Mouse (Mus musculus) natural killer cell, adult 2 months (primary cell): ENCODE data around the gene Dgcr2.

Source experiments
- DNase-seq, 2 experiments: peaks; one replicate each; pipeline ENCODE4 v3.0.0; 2022; ENCODE audit warnings: low spot score in 2 of 2

Gene Dgcr2

DNA sequence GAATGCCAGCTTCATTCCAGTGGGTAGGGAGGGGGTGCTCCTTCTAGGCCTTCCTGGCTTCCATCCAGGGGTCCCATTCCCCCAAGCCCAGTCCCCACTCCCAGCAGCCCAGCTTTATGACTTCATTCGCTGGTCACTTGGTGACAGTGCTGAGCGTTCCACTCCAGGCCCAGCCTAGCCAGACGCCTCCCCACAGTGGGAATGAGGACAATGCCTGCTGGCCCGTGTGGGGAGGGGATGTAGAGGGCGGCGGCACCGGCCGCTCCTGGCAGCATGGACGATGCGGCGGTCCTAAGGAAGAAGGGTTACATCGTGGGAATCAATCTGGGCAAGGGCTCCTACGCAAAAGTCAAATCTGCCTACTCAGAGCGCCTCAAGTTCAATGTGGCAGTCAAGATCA lies at the start of gene Dgcr2, which contains the start of gene Tssk2:
TSS of gene Dgcr2 (minus strand) at position 101 of the 400 bp plus-strand sequence.
TSS of gene Tssk2 (plus strand) at position 176 of the 400 bp plus-strand sequence.
- no peak for DNase-seq

DNA sequence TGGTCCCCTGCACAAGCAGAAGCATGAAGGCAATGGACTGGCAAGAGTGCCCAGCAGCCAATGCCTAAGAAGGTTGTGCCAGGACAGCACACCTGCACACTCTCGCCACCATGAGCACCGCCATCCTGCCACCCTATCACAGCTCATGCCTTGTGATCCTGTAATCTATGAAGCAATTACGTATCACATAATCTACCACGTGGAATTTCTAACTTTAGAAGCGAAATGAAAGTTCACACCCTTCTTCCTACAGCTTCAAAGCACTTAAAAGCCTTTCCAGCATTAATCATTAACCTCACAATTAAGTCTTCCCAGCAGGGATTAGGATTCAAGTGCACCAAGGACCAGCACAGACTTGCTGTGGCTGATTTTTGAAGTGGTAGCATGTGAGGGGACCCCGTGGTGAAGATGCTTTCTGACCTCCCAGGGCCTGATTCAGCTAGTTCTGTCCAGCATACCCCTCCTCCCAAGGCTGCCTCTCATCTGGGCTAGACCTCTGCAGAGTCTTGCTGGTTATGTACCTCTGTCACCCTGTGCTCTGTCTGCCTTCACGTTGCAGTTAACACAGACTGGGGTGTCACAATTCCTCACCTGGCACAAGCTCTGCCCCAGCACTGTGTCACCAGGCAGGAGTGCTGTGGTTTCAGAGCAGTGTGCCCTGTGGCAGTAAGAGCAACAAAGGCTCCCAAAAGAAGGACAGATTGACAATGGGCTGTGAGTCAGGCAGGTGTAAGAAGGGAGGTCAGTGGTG lies 46.9 kb upstream of the Dgcr2 start:
- DNase-seq = no peak

DNA sequence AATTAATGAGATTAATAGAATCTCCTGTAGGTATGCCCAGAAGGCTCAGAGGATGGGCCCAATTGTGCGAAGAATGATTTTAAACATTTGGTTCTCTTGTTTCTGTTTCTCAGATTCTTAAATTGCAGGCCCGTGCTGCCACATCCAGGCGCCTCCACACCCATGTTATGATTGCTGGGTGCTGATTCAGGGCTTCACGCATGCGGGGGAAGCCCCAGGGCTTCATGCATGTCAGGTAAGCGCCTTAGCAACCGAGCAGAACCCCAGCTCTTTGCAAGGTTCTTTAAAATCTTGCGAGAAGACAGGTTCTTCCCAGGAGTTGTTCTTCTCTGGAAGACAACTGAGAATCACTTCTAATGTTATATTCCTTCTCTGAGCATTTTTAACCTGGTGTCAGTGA lies 45.1 kb upstream of the Dgcr2 start:
- no peak for DNase-seq

DNA sequence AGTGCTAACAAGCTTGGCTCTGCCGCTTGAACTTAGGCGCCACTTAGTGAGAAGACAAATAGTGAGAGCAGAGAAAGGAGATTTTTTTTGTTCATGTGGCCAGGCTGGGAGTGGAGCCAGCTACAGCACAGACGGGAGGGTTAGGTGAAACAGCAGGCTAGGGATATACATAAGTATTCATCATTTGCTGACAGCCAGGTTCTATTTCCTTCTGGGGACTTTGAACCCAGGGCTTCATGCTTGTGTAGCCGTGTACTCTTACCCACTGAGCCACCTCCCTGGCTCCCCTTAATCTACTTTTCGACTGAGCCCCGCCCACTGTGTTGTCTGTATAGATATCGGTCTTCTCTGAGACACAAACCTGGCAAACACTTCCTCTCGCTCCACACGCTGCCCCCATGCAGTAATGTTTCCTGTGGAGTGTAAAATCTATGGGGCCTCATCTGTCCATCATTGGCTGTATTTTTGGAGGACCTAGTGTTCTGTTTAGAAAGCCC lies 40.9 kb upstream of the Dgcr2 start:
- DNase-seq = no peak

DNA sequence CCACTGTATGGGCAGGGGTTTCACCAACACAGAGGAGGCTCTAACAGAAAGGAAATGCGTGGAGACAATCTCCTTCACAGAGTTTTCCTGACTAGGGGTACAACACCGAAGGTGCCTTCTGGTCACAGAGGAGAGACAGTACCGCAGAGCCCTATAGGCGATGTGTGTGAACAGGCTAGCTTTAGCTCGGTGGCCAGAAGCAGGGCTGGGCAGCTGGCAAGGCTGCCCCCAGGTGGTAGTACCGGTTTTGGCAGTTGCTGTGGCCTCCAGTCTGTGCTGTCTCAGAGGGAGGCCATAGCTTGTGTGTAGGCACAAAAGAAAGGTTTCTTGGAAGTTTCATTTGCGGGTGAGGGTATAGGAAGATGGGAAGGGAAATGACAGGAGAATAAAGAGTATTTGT lies 40.5 kb upstream of the Dgcr2 start:
- peak; percentile 65 to 78 for DNase-seq

DNA sequence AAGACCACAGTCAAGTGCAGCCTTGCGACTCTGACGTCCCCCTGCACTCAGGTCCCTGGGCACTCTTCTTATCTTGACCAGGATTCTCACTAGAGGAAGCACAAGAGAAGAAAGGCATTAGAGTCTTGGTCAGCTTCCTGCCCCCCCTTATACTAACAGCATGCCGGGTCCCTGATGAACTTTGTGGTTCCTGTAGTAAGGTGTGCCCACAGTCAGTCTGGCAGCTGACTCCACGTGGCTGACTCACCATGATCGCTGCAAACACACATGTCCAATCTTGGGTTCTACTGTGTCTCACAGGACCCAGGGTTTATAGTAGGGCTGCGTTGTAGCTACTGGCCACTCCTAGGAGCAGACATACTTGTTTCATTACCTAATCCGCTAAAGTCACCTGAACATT lies 39.8 kb upstream of the Dgcr2 start:
- DNase-seq = no peak

DNA sequence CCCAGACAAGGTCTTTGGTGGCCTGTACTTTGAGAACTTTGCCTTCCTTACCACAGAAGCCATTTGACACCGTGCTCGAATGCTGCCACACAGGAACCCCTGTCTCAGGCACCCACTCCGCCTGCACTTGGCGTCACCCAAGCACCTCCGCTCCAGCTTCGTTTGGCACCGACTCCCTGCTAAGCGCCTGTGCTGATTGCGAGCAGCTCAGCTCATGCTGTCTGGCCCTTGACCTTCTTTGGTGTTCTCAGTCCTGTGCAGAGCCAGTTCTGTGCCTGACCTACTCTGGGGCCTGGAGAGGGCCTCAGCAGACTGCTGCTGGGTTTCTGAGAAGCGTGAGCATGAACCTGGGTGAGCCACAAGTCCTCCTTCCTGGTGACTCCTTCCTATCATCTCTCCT lies 38.4 kb upstream of the Dgcr2 start:
- DNase-seq = no peak

DNA sequence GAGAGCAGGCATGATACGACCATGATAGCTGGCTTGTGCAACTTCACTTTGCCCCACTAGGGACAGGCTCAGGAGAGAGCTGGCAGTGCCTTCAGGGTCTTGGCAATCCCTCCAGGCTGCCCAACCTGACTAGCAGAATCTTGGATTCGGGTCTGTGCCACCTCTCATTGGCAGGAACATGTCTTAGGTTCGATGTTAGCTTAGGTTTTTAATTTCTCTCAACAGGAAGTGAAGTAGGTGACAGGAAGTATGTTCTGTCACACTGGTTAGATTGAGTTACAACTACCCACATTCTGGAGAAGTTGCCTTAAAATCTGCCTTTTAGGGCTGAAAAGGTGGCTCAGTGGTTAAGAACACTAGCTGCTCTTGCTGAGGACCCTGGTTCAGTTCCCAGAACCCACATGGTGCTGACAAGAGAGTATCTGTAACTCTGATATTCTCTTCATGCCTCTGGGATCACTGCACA lies 36.1 kb upstream of the Dgcr2 start:
- no peak for DNase-seq

DNA sequence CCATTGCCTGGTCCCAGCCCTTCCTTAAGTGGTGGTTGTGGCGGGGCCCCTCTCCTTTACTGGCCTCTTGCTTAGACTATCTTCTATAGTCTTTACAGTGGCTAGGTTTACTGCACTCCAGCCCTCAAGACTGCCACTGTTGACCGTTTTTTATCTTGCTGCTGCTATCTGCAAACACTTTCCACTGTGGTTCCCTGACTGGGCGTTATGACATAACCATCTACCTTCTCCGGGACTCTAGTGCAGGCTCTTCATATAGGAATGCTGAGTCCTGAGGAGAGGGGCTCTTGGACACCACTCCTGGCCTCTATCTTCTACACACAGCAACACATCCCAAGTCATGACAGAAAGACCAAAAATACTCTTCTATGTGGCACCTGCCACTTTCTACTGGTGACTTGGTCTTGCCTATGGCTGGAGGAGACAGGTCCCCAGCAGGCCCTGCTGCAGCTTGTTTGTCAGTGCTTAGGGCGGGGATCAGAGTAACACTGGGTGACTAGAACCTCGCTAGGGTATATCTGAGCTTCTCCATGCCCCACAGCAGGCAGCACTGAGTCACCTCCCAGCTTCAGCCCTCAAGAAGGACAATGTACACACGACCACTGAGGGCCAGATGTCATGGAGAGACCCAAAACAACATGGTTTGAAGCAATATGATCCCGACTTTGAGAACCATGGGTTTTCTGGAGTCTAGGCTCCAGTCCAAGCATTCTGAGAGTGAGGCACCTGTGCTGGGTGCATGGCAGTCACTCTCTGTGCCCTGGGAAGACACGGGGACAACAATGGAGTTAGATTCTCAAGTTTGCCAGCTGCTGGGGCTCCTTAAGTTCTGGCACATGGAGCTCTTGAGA lies 35.5 kb upstream of the Dgcr2 start:
- DNase-seq = no peak

DNA sequence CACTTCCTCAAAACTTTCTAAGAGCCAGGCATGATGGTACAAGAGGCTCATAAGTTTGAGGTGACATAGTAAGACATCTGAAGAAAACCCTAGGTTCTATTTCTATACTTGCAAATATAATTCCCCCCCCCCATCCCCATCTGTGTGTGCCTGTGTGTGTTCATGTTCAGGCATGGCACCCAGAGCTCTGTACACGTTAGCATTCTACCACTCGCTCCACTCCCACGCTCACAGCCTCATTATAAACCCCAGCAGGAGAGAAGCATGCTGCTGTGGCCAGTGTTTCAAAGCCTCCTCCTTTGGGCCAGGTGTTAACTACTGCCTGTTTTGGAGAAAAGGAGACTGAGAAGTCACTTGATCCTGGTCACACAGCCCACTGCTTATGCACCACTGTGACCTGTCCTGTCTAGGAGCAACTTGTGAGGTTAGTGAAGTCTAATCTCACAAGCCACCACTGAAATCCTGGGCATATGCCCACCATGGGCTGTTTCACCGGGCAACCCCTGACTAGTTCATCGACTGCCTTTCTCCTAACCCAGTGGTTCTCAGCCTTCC lies 33.6 kb upstream of the Dgcr2 start:
- no peak for DNase-seq

DNA sequence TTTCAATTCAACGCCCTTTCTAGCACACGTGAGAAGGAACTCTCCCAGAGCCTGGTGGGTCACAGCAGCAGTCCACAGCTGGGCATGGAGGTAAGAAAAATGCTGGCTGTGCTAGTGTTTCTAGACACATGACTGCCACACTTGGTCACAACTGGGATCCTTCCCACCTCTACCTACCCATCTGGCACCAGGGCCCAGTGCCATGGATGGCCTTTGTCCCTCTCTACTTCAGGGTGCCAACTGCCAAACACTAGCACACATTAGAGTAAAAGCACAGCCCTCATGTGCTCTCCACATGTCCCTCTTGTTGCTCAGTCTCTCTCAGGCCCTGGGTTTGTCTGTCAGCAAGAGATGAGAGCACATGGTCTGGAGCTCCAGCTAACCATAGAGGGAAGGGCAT lies 31.3 kb upstream of the Dgcr2 start:
- DNase-seq = no peak

DNA sequence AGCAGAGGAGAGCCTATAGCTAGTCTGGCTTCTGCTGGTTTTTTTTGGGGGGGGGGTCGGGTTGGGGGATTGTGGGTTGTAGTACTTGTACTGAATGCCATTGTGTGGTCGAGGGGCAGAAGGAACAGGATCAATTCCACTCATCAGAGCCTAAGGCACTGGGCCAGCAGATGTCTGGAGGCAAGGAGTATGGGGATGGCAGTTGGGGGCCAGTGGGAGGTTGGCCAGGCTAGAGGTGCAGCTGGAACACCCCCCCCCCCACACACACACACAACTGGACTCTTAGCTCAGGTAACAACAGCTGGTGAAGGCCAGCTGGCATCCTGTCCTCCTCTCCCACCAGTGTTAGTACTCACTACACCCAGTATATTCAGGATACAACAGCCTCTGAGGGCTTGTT lies 30.8 kb upstream of the Dgcr2 start:
- no peak for DNase-seq

DNA sequence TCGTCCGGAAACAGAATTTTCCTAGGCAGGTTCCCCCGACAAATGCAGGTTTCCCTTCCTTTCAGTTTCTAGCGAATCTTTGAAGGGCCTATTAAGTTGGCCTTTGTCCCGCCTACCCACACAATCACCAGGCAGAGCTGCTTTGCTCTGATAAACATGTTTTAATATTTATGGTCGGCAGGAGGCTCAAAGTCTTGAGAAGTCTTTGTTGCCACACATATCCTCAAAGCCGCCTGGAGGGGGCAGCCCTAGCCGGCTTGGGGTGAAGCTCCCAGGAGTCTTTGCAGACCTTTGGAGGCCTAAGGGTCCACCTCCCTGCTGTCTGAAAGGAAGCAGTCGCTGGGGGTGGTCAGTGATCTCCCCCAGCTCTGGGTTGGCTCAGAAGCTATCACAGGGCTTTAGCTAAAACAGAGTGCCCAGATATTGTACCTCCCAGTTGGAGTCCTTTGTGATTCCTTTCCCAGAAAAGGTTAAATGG lies 30.3 kb upstream of the Dgcr2 start:
- peak; percentile 78 to 84 for DNase-seq

DNA sequence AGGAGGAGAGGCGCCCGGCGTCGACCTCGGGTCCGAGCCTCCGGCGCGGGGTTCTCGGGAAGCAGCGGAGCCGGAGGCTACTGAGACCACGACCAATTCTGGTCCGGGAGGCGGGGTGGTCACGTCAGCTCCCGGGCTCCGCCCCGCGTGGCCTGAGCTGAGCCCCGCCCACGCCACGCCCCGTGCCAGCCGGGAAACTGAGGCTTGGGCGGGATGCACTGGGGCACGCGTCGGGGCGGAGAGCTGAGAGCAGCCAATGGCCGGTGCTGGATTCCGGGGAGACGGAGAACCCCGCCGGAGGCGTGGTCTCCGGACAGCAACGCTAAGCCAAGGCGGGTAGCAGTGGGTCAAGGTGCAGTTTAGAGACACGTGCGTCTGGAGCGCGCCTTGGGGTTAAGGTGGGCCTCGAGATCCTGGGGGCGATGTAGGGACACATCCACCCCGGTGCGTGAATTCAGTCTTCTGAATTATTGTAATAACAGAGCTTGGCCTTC lies 29.8 kb upstream of the Dgcr2 start, which contains the start of gene Slc25a1:
TSS of gene Slc25a1 (minus strand) at position 133 of the 494 bp plus-strand sequence.
- peak in 1 of 2 experiments; percentile 46 for DNase-seq

DNA sequence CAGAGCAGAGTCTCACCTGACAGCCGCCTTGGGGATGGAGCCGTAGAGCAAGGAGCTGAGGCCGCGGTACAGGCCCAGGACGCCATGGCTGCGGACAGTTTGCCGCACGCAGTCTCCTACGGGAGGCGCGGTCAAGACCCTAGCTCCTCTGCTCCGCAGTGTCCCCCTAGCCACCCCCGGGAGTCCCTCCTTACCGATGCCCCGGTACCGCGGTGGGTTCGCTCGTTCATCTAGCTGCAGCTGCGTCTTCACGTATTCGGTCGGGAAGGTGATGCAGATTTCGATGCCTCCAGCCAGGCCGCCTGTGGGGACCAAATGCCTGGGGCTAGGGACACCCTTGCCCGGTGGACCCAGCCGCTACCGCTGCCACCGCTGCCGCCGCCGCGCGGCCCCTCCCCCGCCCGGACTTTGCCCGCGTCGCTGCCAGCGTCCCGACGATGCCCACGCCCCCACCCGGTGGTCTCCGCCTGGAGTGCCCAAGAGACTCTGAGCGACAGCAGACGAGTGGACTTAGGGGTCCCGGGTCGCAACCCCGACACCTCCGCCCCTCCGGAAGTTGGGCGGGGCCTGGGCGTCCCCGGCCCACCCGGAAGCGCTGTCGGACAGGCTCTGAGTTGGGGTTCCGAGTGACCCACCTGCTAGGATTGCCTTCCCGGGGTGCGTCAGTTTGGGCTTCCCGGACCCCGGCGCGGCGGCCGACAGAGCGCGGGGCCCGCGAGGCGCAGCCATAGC lies 29.2 kb upstream of the Dgcr2 start:
- no peak for DNase-seq

DNA sequence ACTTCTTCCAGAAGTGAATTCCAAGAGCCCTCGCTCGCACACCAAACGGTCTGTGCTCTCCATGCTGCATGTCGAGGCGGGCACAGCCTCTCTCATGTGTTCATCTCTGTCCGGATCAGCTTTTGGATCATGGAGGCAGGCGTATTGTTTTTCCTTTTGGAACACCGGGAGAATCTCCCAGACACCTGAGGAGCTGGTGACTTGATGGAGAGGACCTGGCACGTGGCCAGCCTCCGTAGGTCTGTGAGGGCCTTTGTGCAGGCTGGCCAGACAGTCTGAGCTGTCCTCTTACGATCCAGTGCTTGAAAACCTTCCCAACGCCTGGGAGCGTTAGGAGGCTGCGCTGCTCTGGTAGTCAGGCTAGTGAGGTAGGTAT lies 23.8 kb upstream of the Dgcr2 start:
- no peak for DNase-seq

DNA sequence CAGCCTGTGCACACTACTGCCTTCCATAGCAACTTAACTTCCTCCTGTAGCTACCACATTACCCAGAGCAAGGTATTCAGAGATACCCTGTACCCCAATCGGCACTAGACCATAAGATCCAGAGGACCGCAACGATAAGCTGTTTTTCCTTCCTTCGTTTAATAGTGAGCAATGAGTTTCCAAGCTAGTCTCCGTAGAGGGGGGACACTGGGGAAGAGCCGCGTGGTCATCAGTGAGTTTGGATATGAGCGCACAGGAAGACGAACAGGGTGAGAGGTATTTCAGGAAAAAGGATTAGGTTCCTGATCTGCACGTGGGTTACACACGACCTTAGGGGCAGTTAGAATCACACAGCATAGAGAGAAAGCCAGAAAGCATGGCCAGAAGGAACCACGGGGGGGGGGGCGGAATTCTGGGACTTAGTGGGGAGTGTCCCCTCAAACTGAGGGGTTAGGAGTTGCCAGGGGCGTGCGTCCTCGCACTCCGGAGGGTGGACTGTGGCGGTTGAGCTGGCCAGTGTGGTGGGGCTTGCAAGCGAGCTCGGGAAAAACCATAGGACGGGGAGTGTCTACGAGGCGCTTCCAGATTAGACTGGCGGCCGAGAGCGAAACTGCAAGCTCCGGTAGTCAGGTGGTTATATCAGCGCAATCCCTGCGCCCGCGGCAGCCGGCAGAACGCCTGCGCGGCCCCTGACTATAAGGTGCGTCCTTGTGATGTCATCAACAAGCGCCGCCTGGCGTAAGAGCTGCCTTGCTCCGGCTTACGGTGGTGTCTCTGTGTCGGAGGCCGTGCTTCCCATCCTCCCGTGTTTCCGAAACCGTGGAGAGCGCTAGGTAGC lies 23.2 kb upstream of the Dgcr2 start:
- peak; percentile 88 to 93 for DNase-seq

DNA sequence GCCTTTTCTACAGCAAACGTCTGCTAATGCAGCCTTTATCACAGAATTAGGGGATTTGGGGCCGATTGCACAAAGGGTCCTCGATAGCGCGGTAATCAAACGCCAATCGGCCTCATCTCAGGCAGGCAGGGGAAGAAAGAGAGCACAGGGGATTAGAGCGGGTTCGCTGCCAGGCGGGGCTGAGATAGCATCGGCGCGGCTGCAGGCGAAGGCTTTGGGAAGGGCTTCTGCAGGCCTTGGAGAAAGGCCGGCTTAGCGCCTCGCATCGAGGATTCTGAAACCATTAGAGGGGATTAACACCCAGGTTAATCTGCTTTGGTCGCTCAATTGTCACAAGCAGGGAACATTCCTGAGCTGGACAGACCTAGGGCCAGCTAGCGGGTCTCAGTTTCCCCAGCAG lies 22.2 kb upstream of the Dgcr2 start:
- no peak for DNase-seq

DNA sequence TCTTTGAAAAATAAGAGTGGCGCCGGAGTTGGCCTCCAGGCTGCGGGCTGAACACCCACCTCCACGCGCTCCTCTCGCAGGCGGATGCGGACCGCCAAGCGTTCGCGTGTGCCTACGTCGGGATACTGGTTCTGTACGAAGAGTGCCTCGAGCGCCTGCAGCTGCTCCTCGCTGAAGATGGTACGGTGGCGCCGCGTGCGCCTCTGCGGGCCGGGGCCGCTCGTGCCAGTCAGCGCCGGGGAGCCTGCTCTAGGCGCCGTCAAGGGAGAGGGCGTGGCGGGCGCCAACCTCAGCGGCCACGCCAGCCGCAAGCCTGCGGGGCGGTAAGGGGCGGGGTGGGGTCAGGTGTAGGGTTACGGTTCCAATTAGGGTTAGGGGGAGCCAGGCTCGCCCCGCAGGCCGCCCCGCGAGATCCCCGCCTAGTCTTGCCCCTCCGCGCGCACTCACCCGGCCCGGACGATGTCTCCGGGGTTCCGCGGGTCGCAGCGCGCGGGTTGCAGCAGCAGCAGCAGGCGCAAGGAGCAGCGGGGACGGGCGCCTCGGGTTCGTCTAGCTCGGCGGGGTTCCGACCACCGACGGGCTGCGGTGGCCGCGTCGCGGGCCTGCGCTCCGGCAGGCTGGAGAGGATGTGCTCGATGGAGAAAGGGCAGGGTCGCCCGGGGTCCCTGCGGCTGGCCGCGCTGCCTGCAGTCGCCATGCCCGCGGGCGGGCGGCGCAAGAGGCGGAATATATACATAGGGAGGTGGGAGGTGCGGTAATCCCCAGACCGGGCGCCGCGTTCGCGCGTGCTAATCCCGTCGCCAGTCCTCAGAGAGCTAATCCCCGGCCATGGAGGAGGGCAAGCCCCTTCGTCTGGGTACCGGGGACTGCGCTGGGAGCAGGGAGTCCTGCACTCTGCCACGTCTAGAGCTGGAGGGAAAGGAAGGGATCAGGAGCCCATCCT lies 16.2 kb upstream of the Dgcr2 start, which contains the start of gene Gsc2:
TSS of gene Gsc2 (minus strand) at position 753 of the 943 bp plus-strand sequence.
- DNase-seq = peak in 1 of 2 experiments; percentile 18
